Mouse (Mus musculus) forebrain, embryonic 13.5 days (tissue): ENCODE data around the gene Ces5a. TPM values are rescaled to one million over a fixed set of nuclear protein-coding genes. Genes with fewer than 3 reads are reported as not detected.
"Not testable (repeated sequence)": the region's sequence is repeated elsewhere in the genome, so short reads cannot be mapped to it uniquely, and the experiment has no call there.

ENCODE experiments used
- ATAC-seq: fragments of 200-750 bp; cut with Nextera tagmentation; 2 replicates; pipeline ENCODE4 v1.8.0; 2017
- H3K27ac ChIP-seq: fragments of 300-500 bp; sonication (generic); 2 replicates; pipeline ENCODE4 v1.5.1; 2015; ENCODE audit warnings: inconsistent platforms, mild to moderate bottlenecking, moderate library complexity
- H3K27me3 ChIP-seq: fragments of 300-500 bp; sonication (generic); 2 replicates; pipeline ENCODE4 v1.6.1; 2015; ENCODE audit warnings: mild to moderate bottlenecking, inconsistent platforms
- H3K36me3 ChIP-seq: fragments of 300-500 bp; sonication (generic); 2 replicates; pipeline ENCODE4 v1.6.1; 2015; ENCODE audit warnings: mild to moderate bottlenecking, inconsistent platforms; ENCODE audit not compliant: poor library complexity, severe bottlenecking
- H3K4me1 ChIP-seq: fragments of 300-500 bp; sonication (generic); 2 replicates; pipeline ENCODE4 v1.6.1; 2015; ENCODE audit warnings: inconsistent platforms
- H3K4me2 ChIP-seq: fragments of 300-500 bp; sonication (generic); 2 replicates; pipeline ENCODE4 v1.6.1; 2015; ENCODE audit warnings: inconsistent platforms, mild to moderate bottlenecking, moderate library complexity
- H3K4me3 ChIP-seq: fragments of 300-500 bp; sonication (generic); 2 replicates; pipeline ENCODE4 v1.5.1; 2015; ENCODE audit warnings: mild to moderate bottlenecking, inconsistent platforms
- H3K9ac ChIP-seq: fragments of 300-500 bp; sonication (generic); 2 replicates; pipeline ENCODE4 v1.6.1; 2015; ENCODE audit warnings: mild to moderate bottlenecking, inconsistent platforms
- H3K9me3 ChIP-seq: fragments of 300-500 bp; sonication (generic); replicated peaks from 2 replicates; pipeline ENCODE4 v1.6.1; 2016; ENCODE audit warnings: inconsistent platforms
- WGBS: fragments of 180-500 bp; shearing (Covaris S2); methylation state at CpG from one replicate; pipeline ENCODE4 v1.1.7; 2015; 5-methylcytosine and 5-hydroxymethylcytosine counted together
- polyA plus RNA-seq: library from polyadenylated mRNA; unstranded; fragments of >200 nt; fragmentation: Nextera tagmentation; extraction: Ambion mirVana; gene quantifications from 2 replicates; pipeline ENCODE4 v1.2.1, GENCODE M21; 2015

The Ces5a gene
- polyA plus RNA-seq, 1 experiment from 2014 or later: 0.10 TPM

- Histone ChIP-seq H3K4me1 (peaks cover 6% of the 10 kb centered on the region), H3K4me2 (no peak overlapping the region), H3K4me3 (no peak overlapping the region), H3K36me3 (no peaks in the 10 kb centered on the region), H3K27ac (no peak overlapping the region), H3K9me3 (no peaks in the 10 kb centered on the region), H3K9ac (no peak overlapping the region), H3K27me3 (no peaks in the 10 kb centered on the region)
- 85% methylated on average over 3 of the region's 3 CpGs for WGBS
- no peak for ATAC-seq
Observed at GRCm38 (mm10) chr8:93561271-93561670, 25.6 kb upstream of the Ces5a start.

GRCm38 (mm10) chr8:93559696-93560095, 24.1 kb upstream of the Ces5a start:
- ATAC-seq: no peak
- H3K4me3 ChIP-seq: no peak overlapping the region
- H3K36me3 ChIP-seq: no peaks in the 10 kb centered on the region
- peaks cover 3% of the 10 kb centered on the region; the same call in 1 of the 2 replicates for H3K9me3 ChIP-seq
- H3K9ac ChIP-seq: no peak overlapping the region
- H3K27me3 ChIP-seq: no peaks in the 10 kb centered on the region
- H3K27ac ChIP-seq: no peak overlapping the region
- no peak overlapping the region for H3K4me2 ChIP-seq
- WGBS: 81% methylated on average over 2 of the region's 2 CpGs
- peaks cover 5% of the 10 kb centered on the region; the same call in 1 of the 2 replicates for H3K4me1 ChIP-seq

- H3K9ac ChIP-seq: no peak overlapping the region
- 82% methylated on average over 3 of the region's 3 CpGs for WGBS
- H3K9me3 ChIP-seq: no peaks in the 10 kb centered on the region
- no peak for ATAC-seq
- H3K27ac ChIP-seq: no peak overlapping the region
- H3K27me3 ChIP-seq: 0 out of 2 replicates have a peak, but pooled peaks cover 5% of the 10 kb centered on the region
- peaks cover 3% of the 10 kb centered on the region; the same call in 1 of the 2 replicates for H3K4me1 ChIP-seq
- H3K4me2 ChIP-seq: no peak overlapping the region
- H3K4me3 ChIP-seq: no peak overlapping the region
- no peaks in the 10 kb centered on the region for H3K36me3 ChIP-seq
Observed at GRCm38 (mm10) chr8:93502634-93503033, 33.0 kb downstream of the Ces5a start.

- no peak overlapping the region for H3K27ac ChIP-seq
- no peak overlapping the region for H3K9ac ChIP-seq
- no peak overlapping the region for H3K4me2 ChIP-seq
- WGBS: 32% methylated on average over 9 of the region's 9 CpGs
- no peak for ATAC-seq
- H3K4me1 ChIP-seq: peaks cover 3% of the 10 kb centered on the region; the same call in 1 of the 2 replicates
- H3K27me3 ChIP-seq: 0 out of 2 replicates have a peak, but pooled peaks cover 5% of the 10 kb centered on the region
- no peak overlapping the region for H3K4me3 ChIP-seq
- no peaks in the 10 kb centered on the region for H3K9me3 ChIP-seq
- H3K36me3 ChIP-seq: no peaks in the 10 kb centered on the region
Observed at GRCm38 (mm10) chr8:93499437-93499836, 36.2 kb downstream of the Ces5a start.

GRCm38 (mm10) chr8:93495330-93495729, 40.3 kb downstream of the Ces5a start:
- Histone ChIP-seq H3K4me3 (no peak overlapping the region), H3K9ac (no peak overlapping the region), H3K27ac (no peak overlapping the region), H3K9me3 (no peaks in the 10 kb centered on the region), H3K36me3 (no peaks in the 10 kb centered on the region), H3K4me2 (no peak overlapping the region), H3K4me1 (peaks cover 3% of the 10 kb centered on the region; the same call in 1 of the 2 replicates), H3K27me3 (0 out of 2 replicates have a peak, but pooled peaks cover 5% of the 10 kb centered on the region)
- WGBS: 23% methylated on average over 6 of the region's 6 CpGs
- ATAC-seq: no peak

GRCm38 (mm10) chr8:93488743-93489142, 46.9 kb downstream of the Ces5a start:
- H3K4me2 ChIP-seq: no peak overlapping the region
- H3K4me3 ChIP-seq: no peak overlapping the region
- no peaks in the 10 kb centered on the region for H3K36me3 ChIP-seq
- H3K4me1 ChIP-seq: no peaks in the 10 kb centered on the region
- no peaks in the 10 kb centered on the region for H3K9me3 ChIP-seq
- ATAC-seq: no peak
- no peaks in the 10 kb centered on the region for H3K27me3 ChIP-seq
- no peak overlapping the region for H3K27ac ChIP-seq
- H3K9ac ChIP-seq: no peak overlapping the region
- 3% methylated on average over 4 of the region's 4 CpGs for whole genome bisulfite sequencing

- Histone ChIP-seq H3K4me2 (no peak overlapping the region), H3K36me3 (no peaks in the 10 kb centered on the region), H3K4me3 (no peak overlapping the region), H3K9me3 (no peaks in the 10 kb centered on the region), H3K27me3 (no peaks in the 10 kb centered on the region), H3K27ac (no peak overlapping the region), H3K4me1 (no peaks in the 10 kb centered on the region), H3K9ac (no peak overlapping the region)
- 94% methylated on average over 3 of the region's 3 CpGs for WGBS
- ATAC-seq: no peak
Observed at GRCm38 (mm10) chr8:93478211-93478610, 57.4 kb downstream of the Ces5a start.

- not testable (repeated sequence) for H3K4me3 ChIP-seq, H3K27me3 ChIP-seq, H3K36me3 ChIP-seq, H3K4me2 ChIP-seq, H3K9ac ChIP-seq, ATAC-seq, H3K9me3 ChIP-seq, H3K4me1 ChIP-seq, H3K27ac ChIP-seq
- 89% methylated on average over 16 of the region's 16 CpGs for WGBS
Observed at GRCm38 (mm10) chr8:93469733-93470132, 65.9 kb downstream of the Ces5a start.

GRCm38 (mm10) chr8:93454258-93454877, 81.3 kb downstream of the Ces5a start:
- Histone ChIP-seq H3K36me3 (no peaks in the 10 kb centered on the region), H3K27me3 (no peaks in the 10 kb centered on the region), H3K4me2 (no peak overlapping the region), H3K4me1 (no peaks in the 10 kb centered on the region), H3K27ac (no peak overlapping the region), H3K4me3 (no peak overlapping the region), H3K9me3 (no peaks in the 10 kb centered on the region), H3K9ac (no peak overlapping the region)
- ATAC-seq: no peak
- WGBS: 93% methylated on average over 12 of the region's 12 CpGs

Other genes with a start within 250 kb of the Ces5a start
- not detected in 2 replicates for gene Ces1g, start 198.5 kb downstream of the Ces5a start, polyA plus RNA-seq
- not detected in 2 replicates for gene Ces1h, start 156.1 kb downstream of the Ces5a start, polyA plus RNA-seq